Mouse (Mus musculus): ENCODE measurements around the gene Cpm.

The Cpm gene

GRCm38 (mm10) chr10:117689297-117690100, 60.2 kb downstream of the Cpm start:
- DNase-seq (ENCODE audit: low read depth), result no peak

GRCm38 (mm10) chr10:117690101-117690352, 60.7 kb downstream of the Cpm start:
- DNase-seq (ENCODE audit: low read depth), result no peak

- no peak for DNase-seq (ENCODE audit: low read depth)
Measured at GRCm38 (mm10) chr10:117690770-117691296, 61.5 kb downstream of the Cpm start.

- no peak for DNase-seq (ENCODE audit: low read depth)
Measured at GRCm38 (mm10) chr10:117691389-117691968, 62.2 kb downstream of the Cpm start.

GRCm38 (mm10) chr10:117692173-117692572, 62.9 kb downstream of the Cpm start:
- no peak for DNase-seq (ENCODE audit: low read depth)

GRCm38 (mm10) chr10:117692953-117693352, 63.7 kb downstream of the Cpm start:
- DNase-seq (ENCODE audit: low read depth), result no peak

GRCm38 (mm10) chr10:117694255-117694953, 65.1 kb downstream of the Cpm start:
- no peak for DNase-seq (ENCODE audit: low read depth)

GRCm38 (mm10) chr10:117695027-117695426, 65.7 kb downstream of the Cpm start:
- no peak for DNase-seq (ENCODE audit: low read depth)

- DNase-seq (ENCODE audit: low read depth), result no peak
Measured at GRCm38 (mm10) chr10:117695605-117696004, 66.3 kb downstream of the Cpm start.

GRCm38 (mm10) chr10:117696021-117696826, 66.9 kb downstream of the Cpm start:
- DNase-seq (ENCODE audit: low read depth), result no peak

- no peak for DNase-seq (ENCODE audit: low read depth)
Measured at GRCm38 (mm10) chr10:117696827-117697560, 67.7 kb downstream of the Cpm start.

- DNase-seq (ENCODE audit: low read depth), result no peak
Measured at GRCm38 (mm10) chr10:117697561-117698115, 68.3 kb downstream of the Cpm start.

GRCm38 (mm10) chr10:117698313-117699138, 69.2 kb downstream of the Cpm start:
- no peak for DNase-seq (ENCODE audit: low read depth)

GRCm38 (mm10) chr10:117699914-117700313, 70.6 kb downstream of the Cpm start:
- DNase-seq (ENCODE audit: low read depth), result no peak

GRCm38 (mm10) chr10:117700450-117700849, 71.2 kb downstream of the Cpm start:
- DNase-seq (ENCODE audit: low read depth), result no peak

- DNase-seq (ENCODE audit: low read depth), result no peak
Measured at GRCm38 (mm10) chr10:117701034-117701829, 71.9 kb downstream of the Cpm start.

- no peak for DNase-seq (ENCODE audit: low read depth)
Measured at GRCm38 (mm10) chr10:117702024-117702833, 72.9 kb downstream of the Cpm start.

- DNase-seq (ENCODE audit: low read depth), result no peak
Measured at GRCm38 (mm10) chr10:117703506-117703905, 74.2 kb downstream of the Cpm start.

Measured in fibroblast of lung, adult 2 months (primary cell).